Comparison of ENCODE assay signal across 17 mouse cellular contexts in genomic region chr6:115924829-115925228, GRCm38 (mm10). TPM values are rescaled to one million over a fixed set of nuclear protein-coding genes. Genes with fewer than 3 reads are reported as not detected.
DNase-seq lines count a peak whose midpoint lies in the region; ATAC-seq and TF ChIP-seq lines count a peak whose summit lies in the region.
"Had no signal": no experiment of that assay in that cellular context is flagged by ENCODE, and none has a peak within 500 bp of the region (broad histone marks: within the 10 kb centered on the region; RNA-seq: fewer than 3 reads in every experiment).

No protein-coding gene starts in this region.

- 32% methylated on average over 6 of the region's 6 CpGs for WGBS in heart, embryonic 11.5 days (ENCODE audit: insufficient replicate concordance)
- 31% methylated on average over 6 of the region's 6 CpGs for WGBS in kidney, postnatal 0 days
- WGBS in intestine, embryonic 16.5 days = 33% methylated on average over 6 of the region's 6 CpGs
- 32% methylated on average over 6 of the region's 6 CpGs for WGBS in stomach, embryonic 15.5 days

- no peak for TF ChIP-seq CTCF in kidney, postnatal 0 days (IDR thresholded peaks at IDR 0.05; ENCODE audit: low read depth)

- H3K4me3 ChIP-seq in heart, embryonic 11.5 days (ENCODE audit: low read depth, low read length) = no peak overlapping the region
- H3K4me3 ChIP-seq in kidney, postnatal 0 days (replicated peaks; ENCODE audit: low read depth, low read length) = no peak overlapping the region
- H3K4me3 ChIP-seq in intestine, embryonic 16.5 days (ENCODE audit: low read length) = no peak overlapping the region
- H3K4me3 ChIP-seq in stomach, embryonic 15.5 days (replicated peaks) = no peak overlapping the region
- H3K4me3 ChIP-seq: liver, embryonic 13.5 days; midbrain, embryonic 13.5 days; neural tube, embryonic 12.5 days had no signal

- DNase-seq in heart, adult 11 months = no peak
- peak; percentile 46 for DNase-seq in kidney, postnatal 0 days (ENCODE audit: low spot score)
- no peak for DNase-seq in kidney, postnatal 25 days
- no peak for DNase-seq in urinary bladder, postnatal 14 days (ENCODE audit: low spot score)
- no peak for DNase-seq in cerebellum, postnatal 4 days (ENCODE audit: low spot score in 2 of 2)
- DNase-seq: liver, embryonic 13.5 days; spleen, adult 18-20 months; thymus, adult 18-20 months had no signal

- 0 out of 2 replicates have a peak overlapping the region, but pooled peaks have one; percentile 50 for H3K27ac ChIP-seq in heart, embryonic 11.5 days (ENCODE audit: low read depth, low read length)
- no peak overlapping the region for H3K27ac ChIP-seq in kidney, postnatal 0 days
- no peak overlapping the region for H3K27ac ChIP-seq in intestine, embryonic 16.5 days (ENCODE audit: low read length)
- no peak overlapping the region for H3K27ac ChIP-seq in stomach, embryonic 15.5 days
- H3K27ac ChIP-seq: hindbrain, embryonic 14.5 days; liver, embryonic 13.5 days; midbrain, embryonic 13.5 days; neural tube, embryonic 12.5 days had no signal

- H3K27me3 ChIP-seq in heart, embryonic 11.5 days (ENCODE audit: control insufficient read depth, insufficient read depth, low read length) = no peaks in the 10 kb centered on the region
- no peaks in the 10 kb centered on the region for H3K27me3 ChIP-seq in kidney, postnatal 0 days (ENCODE audit: insufficient read depth, low read length)
- no peaks in the 10 kb centered on the region for H3K27me3 ChIP-seq in intestine, embryonic 16.5 days (replicated peaks; ENCODE audit: control insufficient read depth, insufficient read depth, low read length)
- H3K27me3 ChIP-seq in stomach, embryonic 15.5 days (replicated peaks) = no peaks in the 10 kb centered on the region
- H3K27me3 ChIP-seq: liver, embryonic 13.5 days; midbrain, embryonic 13.5 days; neural tube, embryonic 12.5 days had no signal

- no peaks in the 10 kb centered on the region for H3K36me3 ChIP-seq in heart, embryonic 11.5 days (ENCODE audit: control insufficient read depth, insufficient read depth, low read length)
- H3K36me3 ChIP-seq in kidney, postnatal 0 days (ENCODE audit: insufficient read depth, low read length) = 0 out of 2 replicates have a peak, but pooled peaks cover 2% of the 10 kb centered on the region
- H3K36me3 ChIP-seq in intestine, embryonic 16.5 days (ENCODE audit: control insufficient read depth, insufficient read depth, low read length) = no peaks in the 10 kb centered on the region
- no peaks in the 10 kb centered on the region; the same call in 1 of the 2 replicates for H3K36me3 ChIP-seq in stomach, embryonic 15.5 days
- H3K36me3 ChIP-seq: liver, embryonic 13.5 days; neural tube, embryonic 12.5 days had no signal

- peaks cover 27% of the 10 kb centered on the region for H3K4me1 ChIP-seq in heart, embryonic 11.5 days (ENCODE audit: control insufficient read depth, insufficient read depth, low read length)
- peaks cover 2% of the 10 kb centered on the region; the same call in 1 of the 2 replicates for H3K4me1 ChIP-seq in kidney, postnatal 0 days (replicated peaks; ENCODE audit: insufficient read depth, low read length)
- peaks cover 4% of the 10 kb centered on the region for H3K4me1 ChIP-seq in intestine, embryonic 16.5 days (ENCODE audit: control insufficient read depth, insufficient read depth, low read length)
- H3K4me1 ChIP-seq in stomach, embryonic 15.5 days = 0 out of 2 replicates have a peak, but pooled peaks cover 3% of the 10 kb centered on the region

- H3K4me2 ChIP-seq in heart, embryonic 11.5 days = peak overlapping the region; percentile 1; the same call in 1 of the 2 replicates
- no peak overlapping the region for H3K4me2 ChIP-seq in kidney, postnatal 0 days (ENCODE audit: low read length)
- H3K4me2 ChIP-seq in intestine, embryonic 16.5 days (ENCODE audit: low read depth, low read length) = no peak overlapping the region
- H3K4me2 ChIP-seq in stomach, embryonic 15.5 days = no peak overlapping the region
- H3K4me2 ChIP-seq: hindbrain, embryonic 14.5 days; liver, embryonic 13.5 days; midbrain, embryonic 13.5 days; neural tube, embryonic 12.5 days had no signal

- ATAC-seq in heart, embryonic 11.5 days (replicated peaks; ENCODE audit: insufficient number of reproducible peaks, low FRiP score, low TSS enrichment) = peak; percentile 62
- ATAC-seq in kidney, postnatal 0 days (replicated peaks; ENCODE audit: low FRiP score, low read depth) = peak; percentile 52; the same call in 1 of the 2 replicates
- peak; percentile 73 for ATAC-seq in intestine, embryonic 16.5 days
- ATAC-seq in stomach, embryonic 15.5 days (ENCODE audit: insufficient read depth, low FRiP score, low read depth) = peak; percentile 35
- ATAC-seq: midbrain, embryonic 13.5 days had no signal

- no peaks in the 10 kb centered on the region for H3K9me3 ChIP-seq in heart, embryonic 11.5 days (replicated peaks; ENCODE audit: control insufficient read depth, low read length)
- no peaks in the 10 kb centered on the region for H3K9me3 ChIP-seq in kidney, postnatal 0 days (replicated peaks; ENCODE audit: low read length)
- no peaks in the 10 kb centered on the region for H3K9me3 ChIP-seq in intestine, embryonic 16.5 days (ENCODE audit: control insufficient read depth, low read length)
- no peaks in the 10 kb centered on the region for H3K9me3 ChIP-seq in stomach, embryonic 15.5 days
- H3K9me3 ChIP-seq: liver, embryonic 13.5 days; midbrain, embryonic 13.5 days; neural tube, embryonic 12.5 days had no signal

- H3K9ac ChIP-seq in heart, embryonic 11.5 days (ENCODE audit: low read depth, low read length) = no peak overlapping the region
- H3K9ac ChIP-seq in kidney, postnatal 0 days (ENCODE audit: low read depth, low read length) = no peak overlapping the region
- H3K9ac ChIP-seq in intestine, embryonic 16.5 days (ENCODE audit: low read depth, low read length) = no peak overlapping the region
- H3K9ac ChIP-seq in stomach, embryonic 15.5 days = no peak overlapping the region
- H3K9ac ChIP-seq: hindbrain, embryonic 14.5 days; liver, embryonic 13.5 days; midbrain, embryonic 13.5 days; neural tube, embryonic 12.5 days had no signal

RNA-seq across cellular contexts. Expression of gene Rho, which starts 6.7 kb away (rescaled TPM):
- polyA plus RNA-seq in heart, embryonic 11.5 days (2014; fragmentation: Nextera tagmentation; extraction: Ambion mirVana) = 0.04 and 0.16 TPM in 2 replicates
- polyA plus RNA-seq in kidney, postnatal 0 days (2015; fragmentation: Nextera tagmentation; extraction: Ambion mirVana) = not detected in 2 replicates
- polyA plus RNA-seq in intestine, embryonic 16.5 days (2015; fragmentation: Nextera tagmentation; extraction: Ambion mirVana) = 0.31 TPM in 1 of 2 replicates, not detected in the other
- polyA plus RNA-seq in stomach, embryonic 15.5 days (2015; fragmentation: Nextera tagmentation; extraction: Ambion mirVana) = 0.15 and 0.31 TPM in 2 replicates
- polyA plus RNA-seq: liver, embryonic 13.5 days had no signal

RNA-seq across cellular contexts. Expression of gene H1foo, which starts 19.9 kb away (rescaled TPM):
- not detected in 2 replicates for polyA plus RNA-seq in heart, embryonic 11.5 days (2014; fragmentation: Nextera tagmentation; extraction: Ambion mirVana)
- polyA plus RNA-seq in kidney, postnatal 0 days (2015; fragmentation: Nextera tagmentation; extraction: Ambion mirVana) = not detected in 2 replicates
- polyA plus RNA-seq in intestine, embryonic 16.5 days (2015; fragmentation: Nextera tagmentation; extraction: Ambion mirVana) = not detected in 2 replicates
- polyA plus RNA-seq in stomach, embryonic 15.5 days (2015; fragmentation: Nextera tagmentation; extraction: Ambion mirVana) = not detected in 2 replicates
- polyA plus RNA-seq: C2C12; cortical plate, adult 2 months; hindbrain, embryonic 14.5 days; large intestine, adult 2 months; liver, embryonic 13.5 days; midbrain, embryonic 13.5 days; neural tube, embryonic 12.5 days had no signal
